Mouse (Mus musculus) CH12.LX (cell line): ENCODE measurements at regions not wholly inside any gene's neighbourhood (a gene's known extent, or its start where the extent isn't known, plus 50 kb on each side); places are given as distances from the start of the nearest gene placed in this dataset.
"Not testable (repeated sequence)": the region's sequence is repeated elsewhere in the genome, so short reads cannot be mapped to it uniquely, and the experiment has no call there.

Source experiments
- DNase-seq: peaks from one replicate; pipeline ENCODE4 v3.0.0-alpha.2; 2013; ENCODE audit errors: extremely low read depth
- H3K27ac ChIP-seq: 2 replicates; pipeline ENCODE4 v1.5.1; 2012; ENCODE audit warnings: low read depth, mild to moderate bottlenecking, control low read depth, moderate library complexity; ENCODE audit not compliant: insufficient read depth
- H3K27me3 ChIP-seq: replicated peaks from 2 replicates; pipeline ENCODE3; 2012; ENCODE audit warnings: inconsistent platforms
- H3K36me3 ChIP-seq, 2 experiments: replicated peaks in 1 of 2; 2 replicates each; pipeline versions ENCODE3 to v1.6.1; 2012; ENCODE audit warnings: inconsistent platforms in 1 of 2, low read length in 1 of 2, mild to moderate bottlenecking in 1 of 2, mixed read lengths in 1 of 2, moderate library complexity in 1 of 2; ENCODE audit not compliant: control insufficient read depth in 1 of 2, insufficient read depth in 1 of 2
- H3K4me1 ChIP-seq, 2 experiments: 2 replicates each; pipeline ENCODE4 v1.6.1; 2012; ENCODE audit warnings: inconsistent platforms in 1 of 2, moderate library complexity in 1 of 2; ENCODE audit not compliant: insufficient read depth in 2 of 2, control insufficient read depth in 1 of 2
- H3K4me2 ChIP-seq: 2 replicates; pipeline ENCODE4 v1.6.1; 2012; ENCODE audit warnings: low read depth, mild to moderate bottlenecking, control low read depth; ENCODE audit not compliant: poor library complexity, insufficient read depth, severe bottlenecking
- H3K4me3 ChIP-seq, 3 experiments: fragments of 150-350 bp in 1 of 3; sonication (generic) in 1 of 3; replicated peaks in 1 of 3; 2 replicates each; pipeline versions ENCODE3 to v1.5.1; 2011 to 2012; ENCODE audit warnings: low read depth in 2 of 3, low read length in 2 of 3, mild to moderate bottlenecking in 2 of 3, moderate library complexity in 2 of 3, control low read depth in 1 of 3, improper control_type of control experiment in 1 of 3, inconsistent platforms in 1 of 3, mixed read lengths in 1 of 3; ENCODE audit not compliant: poor library complexity in 1 of 3
- H3K79me2 ChIP-seq: replicated peaks from 2 replicates; pipeline ENCODE4 v1.6.1; 2012; ENCODE audit warnings: mild to moderate bottlenecking, moderate library complexity; ENCODE audit not compliant: control insufficient read depth, poor library complexity, insufficient read depth, severe bottlenecking; ENCODE audit errors: extremely low read depth
- H3K9ac ChIP-seq: 2 replicates; pipeline ENCODE4 v1.6.1; 2012; ENCODE audit warnings: low read depth, mild to moderate bottlenecking, control low read depth, moderate library complexity; ENCODE audit not compliant: insufficient read depth
- H3K9me3 ChIP-seq: replicated peaks from 2 replicates; pipeline ENCODE3; 2012; ENCODE audit warnings: low read length, inconsistent platforms, mixed read lengths
- CTCF ChIP-seq, 2 experiments: IDR thresholded peaks in 1 of 2; conservative IDR thresholded peaks in 1 of 2; 2 replicates each; pipeline ENCODE4 v1.5.1; 2011 to 2012; ENCODE audit warnings: low read depth in 2 of 2, low read length in 2 of 2, improper control_type of control experiment in 1 of 2, inconsistent platforms in 1 of 2, mild to moderate bottlenecking in 1 of 2, moderate library complexity in 1 of 2
- EP300 ChIP-seq: IDR thresholded peaks from 2 replicates; pipeline ENCODE4 v1.6.1; 2011; ENCODE audit warnings: low read length, improper control_type of control experiment
- ETS1 ChIP-seq: conservative IDR thresholded peaks from 2 replicates; pipeline ENCODE4 v1.6.1; 2012; ENCODE audit warnings: low read depth, mild to moderate bottlenecking, inconsistent platforms, low read length, improper control_type of control experiment, moderate library complexity
- GABPA ChIP-seq: IDR thresholded peaks from 2 replicates; pipeline ENCODE4 v1.6.1; 2012; ENCODE audit warnings: low read depth, low read length, improper control_type of control experiment, inconsistent platforms; ENCODE audit not compliant: insufficient replicate concordance
- KAT2A ChIP-seq: IDR thresholded peaks from 2 replicates; pipeline ENCODE4 v1.6.1; 2012; ENCODE audit warnings: low read length, improper control_type of control experiment, inconsistent platforms; ENCODE audit not compliant: insufficient replicate concordance
- MAFK ChIP-seq: IDR thresholded peaks from 2 replicates; pipeline ENCODE4 v1.6.1; 2011; ENCODE audit warnings: low read length, improper control_type of control experiment; ENCODE audit not compliant: insufficient replicate concordance
- MAZ ChIP-seq: IDR thresholded peaks from 2 replicates; pipeline ENCODE4 v1.6.1; 2012; ENCODE audit warnings: low read depth, mild to moderate bottlenecking, inconsistent platforms, low read length, improper control_type of control experiment, moderate library complexity
- MEF2A ChIP-seq: IDR thresholded peaks from 2 replicates; pipeline ENCODE4 v1.6.1; 2014; ENCODE audit warnings: low read depth, mild to moderate bottlenecking, inconsistent platforms, low read length, improper control_type of control experiment, borderline replicate concordance
- NRF1 ChIP-seq: IDR thresholded peaks from 2 replicates; pipeline ENCODE4 v1.6.1; 2014; ENCODE audit warnings: low read depth, mild to moderate bottlenecking, inconsistent platforms, low read length, improper control_type of control experiment, moderate library complexity
- UBTF ChIP-seq: IDR thresholded peaks from 2 replicates; pipeline ENCODE4 v1.6.1; 2012; ENCODE audit warnings: low read depth, mild to moderate bottlenecking, inconsistent platforms, low read length, improper control_type of control experiment, moderate library complexity
- USF1 ChIP-seq: IDR thresholded peaks from 2 replicates; pipeline ENCODE4 v1.6.1; 2014; ENCODE audit warnings: low read depth, mild to moderate bottlenecking, inconsistent platforms, low read length, improper control_type of control experiment
- ZMIZ1 ChIP-seq: IDR thresholded peaks from 2 replicates; pipeline ENCODE4 v1.6.1; 2012; ENCODE audit warnings: low read depth, mild to moderate bottlenecking, inconsistent platforms, low read length, improper control_type of control experiment
- dilution Hi-C: fragments of 300-500 bp; cut with MboI; formaldehyde crosslinking; loops from 2 replicates; pipeline ENCODE4 v1.14.3; 2020; ENCODE audit warnings: low sequenced_read_pairs; ENCODE audit not compliant: extremely low pct_unique_long_range_greater_than_20kb, extremely low pct_ligation_motif_present
- in situ Hi-C: fragments of 300-500 bp; cut with MboI; formaldehyde crosslinking; loops from 3 replicates; pipeline ENCODE4 v1.14.3; 2019; ENCODE audit warnings: low sequenced_read_pairs, low pct_ligation_motif_present, low pct_unique_long_range_greater_than_20kb, mixed read lengths

- H3K4me1 ChIP-seq: no peaks in the 10 kb centered on the region
- H3K27me3 ChIP-seq: no peaks in the 10 kb centered on the region
- H3K9me3 ChIP-seq: no peaks in the 10 kb centered on the region
- TF ChIP-seq EP300 (no peak), MAZ (no peak), NRF1 (no peak), USF1 (no peak), ZMIZ1 (no peak), GABPA (no peak), ETS1 (no peak), CTCF (conservative IDR thresholded peaks at IDR 0.05 in 1 of 2, IDR thresholded peaks at IDR 0.05 in 1 of 2; ENCODE audit: low read depth in 2 of 2, low read length in 2 of 2) (no peak)
- H3K27ac ChIP-seq: no peak overlapping the region
- no peak overlapping the region for H3K9ac ChIP-seq
- H3K4me3 ChIP-seq: no peak overlapping the region
- no peaks in the 10 kb centered on the region for H3K79me2 ChIP-seq
- H3K4me2 ChIP-seq: no peak overlapping the region
- in situ Hi-C loops: no loop called here
- dilution Hi-C loops: no loop called here
- DNase-seq: no peak
- H3K36me3 ChIP-seq: no peaks in the 10 kb centered on the region
Observed at GRCm38 (mm10) chr3:22681999-22682648, 605.7 kb downstream of the Tbl1xr1 start.

GRCm38 (mm10) chr3:22699317-22699716 is 622.9 kb downstream of the Tbl1xr1 start:
- no peaks in the 10 kb centered on the region for H3K79me2 ChIP-seq
- no peak overlapping the region for H3K27ac ChIP-seq
- dilution Hi-C loops: no loop called here
- H3K9ac ChIP-seq: no peak overlapping the region
- H3K4me1 ChIP-seq: no peaks in the 10 kb centered on the region
- H3K4me2 ChIP-seq: no peak overlapping the region
- H3K27me3 ChIP-seq: no peaks in the 10 kb centered on the region
- in situ Hi-C loops: no loop called here
- no peak overlapping the region for H3K4me3 ChIP-seq
- TF ChIP-seq UBTF (no peak), MEF2A (no peak), GABPA (no peak), KAT2A (no peak), MAFK (no peak)
- no peak for DNase-seq
- H3K36me3 ChIP-seq: no peaks in the 10 kb centered on the region
- peaks cover 3% of the 10 kb centered on the region for H3K9me3 ChIP-seq

- dilution Hi-C loops, H3K9ac ChIP-seq, in situ Hi-C loops, H3K4me2 ChIP-seq, H3K4me3 ChIP-seq, H3K4me1 ChIP-seq, H3K36me3 ChIP-seq, H3K9me3 ChIP-seq, H3K27me3 ChIP-seq, H3K79me2 ChIP-seq, DNase-seq, H3K27ac ChIP-seq: not testable (repeated sequence)
Observed at GRCm38 (mm10) chr3:22701486-22701885, 625.0 kb downstream of the Tbl1xr1 start.
